Comparison of ENCODE assay signal across 1 mouse cellular context in genomic region chr1:87041814-87042438, GRCm38 (mm10).
TF ChIP-seq lines count a peak whose summit lies in the region.

No protein-coding gene starts in this region.

TF ChIP-seq in MEL, 35 proteins besides CTCF, POLR2A, EP300 and RAD21 (continued from another document):
- no peak for TF ChIP-seq MXI1 (IDR thresholded peaks at IDR 0.05; ENCODE audit: low read depth, low read length)
- no peak for TF ChIP-seq MEF2A (IDR thresholded peaks at IDR 0.05; ENCODE audit: extremely low read depth, insufficient replicate concordance, low read depth, low read length, poor library complexity, severe bottlenecking)
- TF ChIP-seq KAT2A (conservative IDR thresholded peaks at IDR 0.05; ENCODE audit: low read depth, low read length): no peak
- TF ChIP-seq TCF12 (IDR thresholded peaks at IDR 0.05; ENCODE audit: low read depth, low read length): no peak
- TF ChIP-seq MYB (IDR thresholded peaks at IDR 0.05; ENCODE audit: low read depth, low read length): no peak
- TF ChIP-seq MAZ (IDR thresholded peaks at IDR 0.05; ENCODE audit: low read depth, low read length): no peak
- no peak for TF ChIP-seq MAX (IDR thresholded peaks at IDR 0.05; ENCODE audit: low read length)
TF ChIP-seq in MEL: peak in this region for 4.
